ENCODE assay signal across 26 mouse cellular contexts in the genomic region with DNA sequence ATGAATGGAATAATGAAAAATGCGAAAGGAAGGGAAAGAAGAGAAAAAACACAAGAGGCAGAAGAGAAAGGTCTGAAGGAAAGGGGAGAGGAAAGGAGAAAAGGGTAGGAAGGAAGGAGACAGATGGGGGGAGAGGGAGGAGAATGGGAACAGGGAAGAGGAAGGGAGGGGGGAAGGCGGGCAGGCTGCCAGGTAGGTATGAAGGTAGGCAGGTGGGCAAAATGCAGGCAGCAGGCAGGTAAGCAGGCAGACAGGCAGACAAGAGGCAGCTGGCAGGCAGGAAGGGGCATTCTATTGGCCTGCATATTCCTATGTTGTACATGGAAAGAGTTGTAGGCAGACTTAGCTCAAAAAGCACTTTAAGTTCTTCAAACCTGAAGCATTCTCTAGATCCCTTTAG.
DNase-seq lines count a peak whose midpoint lies in the region; ATAC-seq and TF ChIP-seq lines count a peak whose summit lies in the region.
"Had no signal": no experiment of that assay in that cellular context is flagged by ENCODE, and none has a peak within 500 bp of the region (broad histone marks: within the 10 kb centered on the region; RNA-seq: fewer than 3 reads in every experiment).

No protein-coding gene starts in this region.

- 64% methylated on average over 2 of the region's 2 CpGs for WGBS in lung, embryonic 14.5 days

- H3K27me3 ChIP-seq in lung, embryonic 14.5 days (ENCODE audit: insufficient read depth, low read length): no peaks in the 10 kb centered on the region
- H3K27me3 ChIP-seq: forebrain, embryonic 12.5 days; hindbrain, embryonic 15.5 days; intestine, embryonic 15.5 days had no signal

- DNase-seq in heart, adult 11 months: peak; percentile 53
- DNase-seq in heart, adult 8-10 months (ENCODE audit: low spot score): no peak
- no peak for DNase-seq in lung, embryonic 14.5 days
- DNase-seq in lung, adult 18-20 months: no peak
- DNase-seq in right cerebral cortex, postnatal 14 days: peak; percentile 17
- no peak for DNase-seq in right cerebral cortex, postnatal 25 days
- DNase-seq: adrenal gland, postnatal 25 days; B cell, adult 2 months; cerebellum, adult 11-12 months; gastrocnemius, postnatal 10 days; kidney, adult 2 months; kidney, postnatal 36 days; liver, embryonic 13.5 days; lung, adult 2 months; lung, postnatal 14 days; right cerebral cortex, adult 18-20 months had no signal

- H3K4me2 ChIP-seq in lung, embryonic 14.5 days: no peak overlapping the region
- H3K4me2 ChIP-seq: embryonic facial prominence, embryonic 12.5 days; forebrain, embryonic 12.5 days; heart, embryonic 15.5 days; hindbrain, embryonic 15.5 days; intestine, embryonic 15.5 days; limb, embryonic 15.5 days; liver, embryonic 13.5 days had no signal

- no peaks in the 10 kb centered on the region; the same call in 1 of the 2 replicates for H3K9me3 ChIP-seq in lung, embryonic 14.5 days (ENCODE audit: low read depth, low read length)
- H3K9me3 ChIP-seq: embryonic facial prominence, embryonic 12.5 days; forebrain, embryonic 12.5 days; heart, embryonic 10.5 days; heart, embryonic 15.5 days; hindbrain, embryonic 15.5 days; intestine, embryonic 15.5 days; limb, embryonic 10.5 days; limb, embryonic 15.5 days; liver, embryonic 13.5 days had no signal

- no peak for ATAC-seq in lung, embryonic 14.5 days (ENCODE audit: insufficient read depth)
- ATAC-seq: intestine, embryonic 15.5 days had no signal

- peak overlapping the region; percentile 6; the same call in 1 of the 2 replicates for H3K27ac ChIP-seq in lung, embryonic 14.5 days (ENCODE audit: low read depth)
- H3K27ac ChIP-seq: embryonic facial prominence, embryonic 12.5 days; heart, embryonic 10.5 days; heart, embryonic 15.5 days; intestine, embryonic 15.5 days; layer of hippocampus, adult 2 months; limb, embryonic 10.5 days; liver, embryonic 13.5 days had no signal

- H3K4me1 ChIP-seq in lung, embryonic 14.5 days (ENCODE audit: insufficient read depth): peaks cover 11% of the 10 kb centered on the region
- H3K4me1 ChIP-seq: liver, embryonic 13.5 days had no signal

- no peak overlapping the region for H3K9ac ChIP-seq in lung, embryonic 14.5 days
- H3K9ac ChIP-seq: embryonic facial prominence, embryonic 12.5 days; forebrain, embryonic 12.5 days; heart, embryonic 15.5 days; hindbrain, embryonic 15.5 days; intestine, embryonic 15.5 days; limb, embryonic 15.5 days; liver, embryonic 13.5 days had no signal

- no peak overlapping the region for H3K4me3 ChIP-seq in lung, embryonic 14.5 days (ENCODE audit: low read depth, low read length)
- H3K4me3 ChIP-seq: embryonic facial prominence, embryonic 12.5 days; erythroblast, embryonic 14.5 days; forebrain, embryonic 12.5 days; heart, embryonic 10.5 days; heart, embryonic 15.5 days; hindbrain, embryonic 15.5 days; intestine, embryonic 15.5 days; layer of hippocampus, adult 2 months; limb, embryonic 10.5 days; limb, embryonic 15.5 days; liver, embryonic 13.5 days had no signal

- TF ChIP-seq CTCF in lung, embryonic 14.5 days (IDR thresholded peaks at IDR 0.05; ENCODE audit: low read depth): no peak

- no peaks in the 10 kb centered on the region for H3K36me3 ChIP-seq in lung, embryonic 14.5 days (ENCODE audit: insufficient read depth)
- H3K36me3 ChIP-seq: embryonic facial prominence, embryonic 12.5 days; forebrain, embryonic 12.5 days; heart, embryonic 10.5 days; heart, embryonic 15.5 days; hindbrain, embryonic 15.5 days; intestine, embryonic 15.5 days; limb, embryonic 10.5 days; limb, embryonic 15.5 days; liver, embryonic 13.5 days had no signal

Comparison
In these comparisons a context has a peak if more than half of its experiments do, and no peak if none do; other contexts are left out.
1. DNase-seq: peak in heart, adult 11 months (single experiment) and right cerebral cortex, postnatal 14 days (single experiment); none in heart, adult 8-10 months (single experiment), lung, embryonic 14.5 days (single experiment), lung, adult 18-20 months (0 of 2) and right cerebral cortex, postnatal 25 days (single experiment).